Mouse (Mus musculus) testis, adult 2 months (tissue): ENCODE measurements at regions not wholly inside any gene's neighbourhood (a gene's known extent, or its start where the extent isn't known, plus 50 kb on each side); places are given as distances from the start of the nearest gene placed in this dataset.
A peak's percentile ranks its signal among the peaks of the same experiment; 100 is the strongest.

Source experiments
- H3K27ac ChIP-seq: fragments of 200-500 bp; 2 replicates; pipeline ENCODE4 v1.5.1; 2012; ENCODE audit warnings: low read depth, low read length; ENCODE audit not compliant: control insufficient read depth, insufficient read depth
- H3K27me3 ChIP-seq: fragments of 200-500 bp; 2 replicates; pipeline ENCODE4 v1.6.1; 2012; ENCODE audit warnings: mild to moderate bottlenecking, low read length, moderate library complexity; ENCODE audit not compliant: control insufficient read depth, insufficient read depth
- H3K36me3 ChIP-seq: fragments of 200-500 bp; 2 replicates; pipeline ENCODE4 v1.6.1; 2012; ENCODE audit warnings: mild to moderate bottlenecking, low read length; ENCODE audit not compliant: control insufficient read depth, insufficient read depth
- H3K4me1 ChIP-seq: fragments of 200-500 bp; 2 replicates; pipeline ENCODE4 v1.6.1; 2012; ENCODE audit warnings: low read length; ENCODE audit not compliant: control insufficient read depth, insufficient read depth
- H3K4me3 ChIP-seq: fragments of 200-500 bp; 2 replicates; pipeline ENCODE4 v1.5.1; 2012; ENCODE audit warnings: low read depth, mild to moderate bottlenecking, low read length, moderate library complexity, mixed read lengths; ENCODE audit not compliant: control insufficient read depth
- CTCF ChIP-seq: fragments of 200-500 bp; IDR thresholded peaks from 2 replicates; pipeline ENCODE4 v1.5.1; 2012; ENCODE audit warnings: low read depth, mild to moderate bottlenecking, inconsistent platforms, low read length, moderate library complexity; ENCODE audit not compliant: control insufficient read depth, insufficient read depth, insufficient replicate concordance
- POLR2A ChIP-seq: fragments of 200-500 bp; IDR thresholded peaks from 2 replicates; pipeline ENCODE4 v1.6.1; 2012; ENCODE audit warnings: low read depth, mild to moderate bottlenecking, inconsistent platforms, low read length, moderate library complexity; ENCODE audit not compliant: control insufficient read depth

- no peaks in the 10 kb centered on the region for H3K4me1 ChIP-seq
- no peaks in the 10 kb centered on the region for H3K36me3 ChIP-seq
- H3K27me3 ChIP-seq: no peaks in the 10 kb centered on the region
- TF ChIP-seq CTCF (no peak), POLR2A (no peak)
- H3K27ac ChIP-seq: no peak overlapping the region
- H3K4me3 ChIP-seq: no peak overlapping the region
Observed at GRCm38 (mm10) chr2:169071267-169071666, 115.9 kb upstream of the Zfp64 start.

- H3K27ac ChIP-seq: no peak overlapping the region
- H3K36me3 ChIP-seq: no peaks in the 10 kb centered on the region
- H3K4me1 ChIP-seq: no peaks in the 10 kb centered on the region
- H3K27me3 ChIP-seq: no peaks in the 10 kb centered on the region
- TF ChIP-seq CTCF (no peak), POLR2A (no peak)
- no peak overlapping the region for H3K4me3 ChIP-seq
Observed at GRCm38 (mm10) chr2:169065166-169065698, 109.8 kb upstream of the Zfp64 start.

- Histone ChIP-seq H3K27me3 (no peaks in the 10 kb centered on the region), H3K36me3 (no peaks in the 10 kb centered on the region), H3K27ac (no peak overlapping the region), H3K4me1 (no peaks in the 10 kb centered on the region), H3K4me3 (no peak overlapping the region)
- TF ChIP-seq POLR2A (no peak), CTCF (peak; percentile 66; the same call in 1 of the 2 replicates)
Observed at GRCm38 (mm10) chr2:169061520-169061919, 106.1 kb upstream of the Zfp64 start.

- H3K27me3 ChIP-seq: no peaks in the 10 kb centered on the region
- no peak overlapping the region for H3K27ac ChIP-seq
- H3K4me3 ChIP-seq: no peak overlapping the region
- TF ChIP-seq POLR2A: no peak
- 0 out of 2 replicates have a peak, but pooled peaks cover 2% of the 10 kb centered on the region for H3K4me1 ChIP-seq
- no peaks in the 10 kb centered on the region for H3K36me3 ChIP-seq
Observed at GRCm38 (mm10) chr2:169060495-169060894, 105.1 kb upstream of the Zfp64 start.

- H3K4me1 ChIP-seq: 0 out of 2 replicates have a peak, but pooled peaks cover 2% of the 10 kb centered on the region
- no peak overlapping the region for H3K4me3 ChIP-seq
- no peak overlapping the region for H3K27ac ChIP-seq
- H3K27me3 ChIP-seq: no peaks in the 10 kb centered on the region
- no peaks in the 10 kb centered on the region for H3K36me3 ChIP-seq
- TF ChIP-seq POLR2A (no peak), CTCF (peak; percentile 70; the same call in 1 of the 2 replicates)
Observed at GRCm38 (mm10) chr2:169057831-169058230, 102.4 kb upstream of the Zfp64 start.

GRCm38 (mm10) chr2:169049947-169050346 is 94.6 kb upstream of the Zfp64 start:
- no peak for TF ChIP-seq CTCF
- no peak for TF ChIP-seq POLR2A
- H3K4me1 ChIP-seq: no peaks in the 10 kb centered on the region
- no peak overlapping the region for H3K4me3 ChIP-seq
- H3K36me3 ChIP-seq: no peaks in the 10 kb centered on the region
- H3K27me3 ChIP-seq: no peaks in the 10 kb centered on the region
- H3K27ac ChIP-seq: no peak overlapping the region

- H3K36me3 ChIP-seq: no peaks in the 10 kb centered on the region
- no peaks in the 10 kb centered on the region for H3K4me1 ChIP-seq
- H3K27ac ChIP-seq: no peak overlapping the region
- TF ChIP-seq POLR2A (no peak), CTCF (peak; percentile 67; the same call in 1 of the 2 replicates)
- no peaks in the 10 kb centered on the region for H3K27me3 ChIP-seq
- H3K4me3 ChIP-seq: no peak overlapping the region
Observed at GRCm38 (mm10) chr2:169041748-169042147, 86.4 kb upstream of the Zfp64 start.

GRCm38 (mm10) chr2:169037975-169038374 is 82.6 kb upstream of the Zfp64 start:
- no peak overlapping the region for H3K27ac ChIP-seq

More at GRCm38 (mm10) chr2:169037975-169038374, 82.6 kb upstream of the Zfp64 start:
- Histone ChIP-seq H3K36me3 (no peaks in the 10 kb centered on the region), H3K4me3 (no peak overlapping the region), H3K27me3 (no peaks in the 10 kb centered on the region), H3K4me1 (no peaks in the 10 kb centered on the region)
- TF ChIP-seq POLR2A (no peak), CTCF (no peak)
